Mouse (Mus musculus): Measurements from ENCODE around the gene Iqcm.
"Not testable (repeated sequence)": the region's sequence is repeated elsewhere in the genome, so short reads cannot be mapped to it uniquely, and the experiment has no call there.

Iqcm gene

DNA sequence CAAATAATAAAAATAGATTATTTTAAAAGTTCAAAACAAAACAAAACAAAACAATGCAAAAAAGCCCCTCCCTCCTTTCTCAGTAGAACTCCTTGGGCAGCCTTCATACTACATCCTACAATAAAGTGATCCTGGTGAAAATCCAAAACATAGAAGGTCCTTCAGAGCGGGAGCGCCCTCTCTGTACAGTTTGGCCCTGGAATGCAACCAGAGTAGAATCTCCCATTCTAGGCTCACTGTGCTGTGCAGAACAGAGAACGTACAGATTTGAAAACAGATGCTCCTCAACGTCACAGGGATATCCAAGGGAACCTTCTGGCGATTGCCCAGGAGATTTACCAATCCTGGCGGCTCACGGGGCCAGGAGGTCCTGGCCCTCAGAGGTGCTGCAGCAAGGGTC lies at the start of gene Iqcm:
Iqcm (plus strand) TSS at position 301 of the 400 bp plus-strand sequence.
- ATAC-seq (ENCODE audit: insufficient number of reproducible peaks, low FRiP score, low TSS enrichment), result no peak

DNA sequence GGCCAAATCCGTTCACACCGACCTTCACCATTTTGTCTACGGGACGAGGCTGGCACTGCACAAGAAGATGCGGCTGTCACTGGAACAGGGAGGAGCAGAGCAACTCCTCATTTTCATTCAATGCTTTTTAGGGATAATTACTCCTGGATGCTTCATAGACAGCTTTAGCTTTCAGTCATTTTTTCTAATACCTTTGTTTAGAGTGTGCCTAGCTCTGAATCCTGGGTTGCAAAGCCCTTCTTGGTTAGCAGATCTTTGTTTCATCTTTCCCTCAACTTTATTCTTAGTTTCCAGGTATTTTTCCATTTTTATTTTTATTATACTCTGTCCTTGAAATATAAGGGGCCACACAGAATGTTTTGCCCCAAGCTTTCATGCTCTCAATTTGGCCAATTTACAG lies 42.0 kb upstream of the Iqcm start, which contains the start of gene Gm10358:
Gm10358 (minus strand) TSS at position 101 of the 400 bp plus-strand sequence.
- no peak for ATAC-seq (ENCODE audit: insufficient number of reproducible peaks, low FRiP score, low TSS enrichment)

DNA sequence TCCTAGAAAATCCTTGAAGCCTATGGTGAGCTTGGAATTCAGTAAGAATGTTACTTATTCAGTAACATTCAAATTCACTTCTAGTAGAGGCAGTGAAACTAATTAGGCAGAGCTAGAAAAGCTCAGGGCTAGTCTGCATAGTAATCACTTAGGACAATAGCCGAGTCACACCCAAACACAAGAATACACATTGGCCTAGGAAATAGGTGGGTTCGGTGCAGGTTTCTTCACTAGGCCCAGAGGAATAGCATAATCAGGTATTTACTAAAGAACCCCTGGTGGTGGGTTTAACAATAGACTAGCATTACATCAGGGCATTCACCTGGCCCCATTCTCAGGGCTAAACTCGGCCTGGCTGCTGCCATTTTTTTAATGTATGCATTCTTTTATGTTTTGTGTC lies 32.8 kb upstream of the Iqcm start:
- not testable (repeated sequence) for ATAC-seq (ENCODE audit: insufficient number of reproducible peaks, low FRiP score, low TSS enrichment)

DNA sequence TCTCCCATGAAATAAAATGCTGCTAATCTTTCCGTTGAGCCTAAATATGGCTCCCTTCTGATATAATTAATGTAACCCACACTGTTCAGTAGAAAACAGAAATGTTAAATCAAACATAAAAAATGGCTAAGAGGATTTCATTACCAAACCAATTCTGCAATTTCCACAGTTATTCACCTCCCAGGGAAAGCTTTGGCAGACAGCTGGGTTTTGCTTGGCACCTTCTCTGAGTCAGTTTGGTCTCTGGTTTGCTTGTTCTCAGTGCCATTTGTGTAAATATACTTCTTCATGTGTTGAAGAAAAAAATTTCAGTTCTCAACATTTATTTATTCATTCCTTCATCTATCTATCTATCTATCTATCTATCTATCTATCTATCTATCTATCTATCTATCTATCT lies 28.3 kb downstream of the Iqcm start:
- ATAC-seq (ENCODE audit: insufficient number of reproducible peaks, low FRiP score, low TSS enrichment), result no peak

DNA sequence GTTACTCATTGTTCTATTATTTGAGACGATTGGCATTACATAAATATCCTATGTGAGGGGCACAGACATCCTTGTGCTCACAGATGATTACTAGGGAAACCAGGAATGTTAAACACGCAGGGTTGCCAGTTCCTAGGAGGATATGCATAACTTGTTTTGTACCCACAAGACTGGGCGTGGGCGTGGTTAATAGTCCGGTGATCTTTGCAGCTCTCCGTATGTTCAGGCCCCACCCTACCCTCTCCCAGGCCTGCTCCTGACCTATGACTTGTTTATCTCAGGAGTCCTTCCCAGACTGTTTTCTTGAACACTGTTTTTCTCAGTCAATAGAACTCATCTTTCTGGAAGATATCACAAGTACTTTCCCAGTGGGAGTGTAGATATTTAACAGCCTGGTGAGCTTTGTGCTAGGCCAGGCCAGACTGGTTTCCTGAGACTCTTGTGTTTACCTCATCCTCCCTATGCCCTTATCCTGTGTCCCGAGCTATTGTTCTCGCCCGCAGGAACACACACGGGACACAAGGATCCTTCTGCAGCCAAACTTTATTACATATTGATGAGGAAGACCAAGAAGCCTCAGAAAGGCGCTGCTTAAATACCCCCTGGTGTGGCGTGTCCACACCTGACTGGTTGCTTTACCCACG lies 40.7 kb downstream of the Iqcm start:
- ATAC-seq (ENCODE audit: insufficient number of reproducible peaks, low FRiP score, low TSS enrichment), result no peak

DNA sequence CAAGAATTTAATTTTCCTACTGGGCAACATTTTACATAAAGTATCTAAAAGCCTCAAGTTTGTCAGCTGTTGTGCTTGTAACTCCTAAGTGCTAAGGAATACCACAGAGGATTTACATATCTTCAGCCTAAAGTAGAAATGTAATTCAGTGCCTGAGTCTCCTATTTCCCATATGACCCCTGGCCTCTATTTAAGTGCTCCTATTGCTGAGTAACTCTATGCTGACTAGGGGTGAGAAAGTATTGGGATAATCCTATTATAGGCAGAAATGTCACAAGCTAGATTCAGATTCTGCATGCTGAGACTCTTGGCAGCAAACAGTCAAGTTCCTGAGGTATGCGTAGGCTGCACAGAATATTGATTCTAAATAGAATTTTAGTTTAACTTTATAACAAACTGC lies 60.8 kb downstream of the Iqcm start:
- no peak for ATAC-seq (ENCODE audit: insufficient number of reproducible peaks, low FRiP score, low TSS enrichment)

DNA sequence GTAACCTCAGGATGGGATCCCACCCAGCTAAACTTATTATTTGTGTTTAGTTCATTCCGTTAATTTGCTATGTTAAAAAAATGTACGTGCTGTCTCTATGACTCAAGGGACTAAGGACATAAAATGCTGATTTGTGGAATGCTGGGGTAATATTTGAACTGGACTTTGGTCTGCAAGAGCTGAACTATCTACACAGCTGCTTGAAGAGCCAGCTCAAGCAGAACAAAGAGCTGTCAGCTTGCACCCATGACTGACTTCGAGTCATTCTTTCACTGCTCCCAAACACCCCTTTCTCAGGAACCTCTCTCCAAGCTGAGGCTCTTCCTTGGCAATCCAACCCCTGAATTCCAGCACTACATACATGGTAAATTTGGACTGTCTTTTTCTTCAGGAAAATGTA lies 65.3 kb downstream of the Iqcm start:
- ATAC-seq (ENCODE audit: insufficient number of reproducible peaks, low FRiP score, low TSS enrichment), result no peak

DNA sequence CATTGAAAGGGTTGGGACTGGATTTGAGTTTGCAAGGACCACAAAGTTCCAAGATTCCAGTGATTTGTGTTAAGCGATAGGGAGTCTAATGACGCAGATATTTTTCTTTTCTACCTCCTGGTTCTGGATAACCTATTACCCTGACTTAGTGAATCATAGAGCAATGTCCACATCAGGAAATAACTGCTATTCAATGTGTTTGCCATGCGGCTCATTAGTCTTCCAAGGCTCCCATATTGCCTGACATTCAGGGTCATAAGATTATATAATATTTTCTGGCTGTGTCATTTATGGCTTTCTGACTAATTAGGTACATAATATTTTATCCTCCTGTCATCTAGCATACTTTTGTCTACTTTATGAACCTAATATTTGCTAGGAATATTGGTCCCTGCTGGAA lies 100.8 kb downstream of the Iqcm start:
- ATAC-seq (ENCODE audit: insufficient number of reproducible peaks, low FRiP score, low TSS enrichment), result no peak

DNA sequence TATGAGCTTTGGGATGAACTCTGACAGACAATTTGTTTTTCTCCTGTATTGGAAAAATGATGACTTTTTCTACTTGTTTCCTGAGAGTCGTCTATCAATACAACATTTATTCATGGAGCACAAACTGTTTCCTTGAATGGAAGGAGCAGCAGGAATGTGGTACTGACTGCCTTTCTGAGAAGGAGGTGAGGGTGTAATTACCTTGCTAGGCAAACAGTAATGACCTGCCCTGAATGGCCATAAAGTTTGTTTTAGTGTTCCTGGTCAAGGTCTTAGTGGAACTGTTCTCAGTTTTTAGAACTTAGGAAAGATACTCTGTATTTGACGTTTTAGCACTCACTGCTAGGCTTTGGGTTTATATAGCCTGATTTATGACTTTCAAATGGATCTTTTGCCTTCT lies 147.8 kb downstream of the Iqcm start:
- ATAC-seq (ENCODE audit: insufficient number of reproducible peaks, low FRiP score, low TSS enrichment), result no peak

DNA sequence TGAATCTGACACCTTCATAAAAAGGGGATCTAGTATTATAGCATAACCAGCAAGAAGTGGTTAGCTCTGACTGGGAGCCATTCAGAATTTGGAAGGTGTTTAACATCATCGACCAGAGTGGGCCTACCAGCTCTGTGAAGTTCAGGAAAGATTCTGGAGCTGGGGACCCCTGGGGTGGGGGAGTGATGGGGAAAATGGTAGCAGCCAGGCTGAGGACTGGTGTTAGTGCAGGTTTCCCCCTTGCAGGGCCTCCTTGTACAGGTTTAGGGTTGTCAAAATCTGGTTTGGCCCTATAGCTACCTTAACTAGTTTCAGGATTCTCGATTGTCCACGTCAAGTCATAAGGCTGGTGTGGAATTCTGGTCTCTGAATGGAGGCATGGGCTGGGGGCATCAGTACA lies 194.5 kb downstream of the Iqcm start:
- ATAC-seq (ENCODE audit: insufficient number of reproducible peaks, low FRiP score, low TSS enrichment), result no peak

DNA sequence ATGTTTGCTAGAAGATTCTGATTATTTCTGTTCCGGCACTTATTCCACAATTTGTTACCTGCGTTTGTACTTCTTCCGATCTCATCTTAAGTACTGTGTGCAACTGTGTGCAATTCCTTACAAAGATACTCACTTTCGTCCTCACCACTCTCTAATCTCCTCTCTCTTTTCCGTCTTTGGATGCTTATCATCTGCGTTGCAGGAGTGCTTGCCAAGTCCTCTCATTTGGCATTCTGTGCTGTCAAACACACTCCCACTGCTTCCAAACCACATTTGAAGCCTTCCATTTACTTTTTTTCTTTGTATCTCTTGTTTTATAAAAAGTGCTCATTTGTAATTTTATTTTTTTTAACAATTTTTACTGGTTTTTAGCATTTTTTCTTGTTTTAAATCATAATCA lies 210.8 kb downstream of the Iqcm start:
- ATAC-seq (ENCODE audit: insufficient number of reproducible peaks, low FRiP score, low TSS enrichment), result no peak

DNA sequence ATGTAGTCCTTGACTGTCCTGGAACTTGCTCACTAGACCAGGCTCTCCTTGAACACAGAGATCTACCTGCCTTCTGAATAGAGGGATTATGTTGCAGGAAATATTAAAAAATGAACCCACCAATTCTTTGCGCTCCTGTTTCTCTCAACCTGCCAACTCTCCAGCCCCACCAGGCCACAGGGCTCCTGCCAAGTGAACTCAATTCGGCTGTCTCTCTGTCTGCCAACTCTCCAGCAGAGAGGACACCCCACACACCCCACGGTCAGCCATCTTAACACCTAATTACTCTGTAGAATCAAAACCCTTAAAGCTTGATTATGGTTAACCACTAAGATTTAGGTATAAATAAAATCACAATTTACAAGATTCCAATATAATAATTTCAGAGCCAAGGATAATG lies 298.1 kb downstream of the Iqcm start:
- ATAC-seq (ENCODE audit: insufficient number of reproducible peaks, low FRiP score, low TSS enrichment), result no peak

DNA sequence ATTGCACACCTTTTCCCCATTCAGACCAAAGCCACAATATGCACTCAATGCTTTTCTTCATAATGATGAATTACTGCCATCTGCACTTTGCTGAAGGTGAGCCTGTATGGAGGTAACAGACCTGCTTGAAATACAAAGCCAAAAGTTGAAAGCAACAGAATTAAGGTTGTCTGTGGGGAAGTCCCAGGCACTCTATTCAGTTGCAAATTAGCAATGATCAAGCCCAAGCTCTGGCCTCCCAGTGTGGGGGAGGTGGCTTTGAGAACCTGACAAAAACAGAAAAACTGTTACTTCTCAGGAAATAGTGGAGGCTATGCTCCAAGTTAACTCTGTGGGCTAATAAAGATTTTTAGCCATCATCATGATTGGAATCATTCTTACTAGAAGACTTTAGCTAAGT lies 307.1 kb downstream of the Iqcm start:
- ATAC-seq (ENCODE audit: insufficient number of reproducible peaks, low FRiP score, low TSS enrichment), result no peak

DNA sequence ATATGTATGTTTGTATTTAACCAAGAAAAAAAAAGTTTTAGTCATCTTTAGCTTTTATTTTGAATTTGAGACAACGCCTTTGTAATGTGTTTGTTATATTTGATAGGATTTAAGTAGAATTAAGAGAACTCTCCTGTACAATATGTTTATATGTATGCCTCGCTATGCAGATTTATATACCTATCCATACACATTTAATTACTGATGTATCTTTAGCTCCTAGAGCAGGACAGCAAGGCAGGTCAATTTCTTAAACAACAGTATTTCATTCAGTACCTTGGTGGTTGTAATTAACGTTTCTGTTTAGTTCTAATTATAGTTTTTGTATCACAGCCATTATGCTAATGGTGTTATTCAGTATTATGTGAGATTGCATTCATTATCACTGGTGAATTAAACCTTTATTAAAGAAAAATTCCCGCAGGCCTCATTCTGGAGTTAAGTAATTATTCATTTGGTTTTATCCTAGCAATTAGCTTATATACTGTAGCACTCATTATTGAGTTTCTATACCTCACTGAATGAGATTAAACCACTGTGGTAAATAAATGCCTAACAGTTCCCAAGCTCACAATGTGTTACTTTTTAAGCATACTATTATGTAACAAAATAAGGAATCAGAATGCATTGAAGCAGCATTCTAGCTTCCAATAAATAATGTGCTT lies 380.1 kb downstream of the Iqcm start:
- no peak for ATAC-seq (ENCODE audit: insufficient number of reproducible peaks, low FRiP score, low TSS enrichment)

DNA sequence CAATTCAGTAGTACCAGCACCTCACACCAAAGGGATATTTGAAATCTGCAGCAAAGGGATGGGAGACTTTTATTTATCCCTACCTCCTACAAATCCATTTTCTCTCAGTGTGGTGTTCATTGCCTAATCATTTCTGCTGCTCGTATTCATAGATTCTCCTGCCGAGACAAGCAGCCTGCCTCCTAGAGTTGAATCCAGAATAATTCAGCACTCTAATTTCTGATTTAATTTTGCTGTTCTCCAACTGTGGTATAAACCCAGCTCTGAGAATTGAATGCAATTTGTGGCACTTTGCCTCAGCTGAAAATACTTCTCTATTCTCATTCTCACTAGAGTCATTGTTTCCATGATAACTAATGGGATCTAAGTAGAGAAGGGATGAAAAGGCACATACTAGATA lies 386.8 kb downstream of the Iqcm start:
- no peak for ATAC-seq (ENCODE audit: insufficient number of reproducible peaks, low FRiP score, low TSS enrichment)

DNA sequence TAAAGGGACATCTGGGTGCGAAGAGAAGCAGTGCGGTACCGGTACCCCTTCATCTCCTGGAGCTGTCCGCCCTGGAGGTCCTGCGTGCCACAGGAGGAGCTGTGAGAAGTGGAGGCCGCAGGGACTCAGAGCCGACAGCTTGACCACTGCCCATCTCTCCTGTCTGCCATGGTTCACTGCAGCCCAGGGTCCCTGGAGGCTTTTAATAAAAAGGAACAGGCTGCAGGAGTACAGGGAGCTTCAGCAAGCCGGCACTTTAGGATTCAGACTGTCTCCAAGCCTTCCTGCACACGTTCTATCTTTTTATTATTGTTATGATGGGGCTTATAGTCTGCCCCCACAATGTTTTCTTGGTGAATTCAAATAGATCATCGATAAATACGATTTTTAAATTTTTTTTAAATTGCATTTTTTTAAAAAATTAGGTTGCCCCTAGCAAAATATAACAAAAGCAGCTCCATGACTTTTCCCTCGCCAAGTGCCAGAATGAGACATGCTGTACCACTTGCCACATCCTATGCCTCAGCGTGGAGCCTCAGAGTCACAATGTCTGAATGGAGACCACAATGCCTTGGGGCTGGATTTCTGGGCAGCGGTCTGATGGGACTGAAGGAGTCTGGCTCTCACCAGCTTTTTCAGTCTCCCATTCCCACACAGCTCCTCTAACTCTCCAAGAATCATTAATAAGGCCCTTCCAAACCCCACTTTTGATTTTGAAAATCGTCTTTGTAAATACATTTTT lies 469.3 kb downstream of the Iqcm start:
- no peak for ATAC-seq (ENCODE audit: insufficient number of reproducible peaks, low FRiP score, low TSS enrichment)

DNA sequence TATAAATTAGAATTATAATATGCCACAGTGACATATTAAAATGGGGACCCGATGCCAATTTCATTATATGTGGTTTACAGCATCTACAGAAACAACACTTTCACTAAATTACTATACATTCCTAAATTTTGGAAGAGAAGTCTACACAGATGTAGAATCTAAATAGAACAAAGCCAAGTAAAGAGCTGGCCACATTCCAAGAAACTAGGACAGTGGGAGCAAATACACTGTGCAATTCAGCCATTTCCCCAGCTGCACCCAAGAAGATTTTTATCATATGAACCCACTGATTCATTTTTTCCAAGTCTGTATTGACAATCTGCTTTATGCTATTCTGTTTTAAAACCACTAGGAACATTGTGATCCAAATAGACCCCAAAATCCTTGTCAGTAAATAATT lies 500.7 kb downstream of the Iqcm start:
- ATAC-seq (ENCODE audit: insufficient number of reproducible peaks, low FRiP score, low TSS enrichment), result no peak

DNA sequence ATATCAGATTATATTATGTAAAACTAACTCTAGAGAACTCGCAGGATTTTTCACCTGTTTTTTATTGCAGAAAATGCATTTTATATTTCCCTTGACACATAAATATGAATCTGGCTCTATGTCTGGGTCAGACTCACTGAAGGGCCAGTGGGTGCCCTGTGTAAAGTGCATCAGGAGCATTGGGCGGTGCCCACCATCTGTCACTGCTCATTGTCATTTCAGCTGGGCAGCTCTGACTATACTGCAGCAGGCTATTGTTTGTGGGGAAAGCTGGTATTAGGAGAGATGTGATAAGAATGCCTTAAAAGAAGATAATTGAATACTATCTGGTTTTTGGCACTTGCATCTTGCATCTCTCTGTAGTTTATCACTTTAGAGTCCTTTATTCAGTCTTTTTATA lies 507.5 kb downstream of the Iqcm start:
- ATAC-seq (ENCODE audit: insufficient number of reproducible peaks, low FRiP score, low TSS enrichment), result no peak

DNA sequence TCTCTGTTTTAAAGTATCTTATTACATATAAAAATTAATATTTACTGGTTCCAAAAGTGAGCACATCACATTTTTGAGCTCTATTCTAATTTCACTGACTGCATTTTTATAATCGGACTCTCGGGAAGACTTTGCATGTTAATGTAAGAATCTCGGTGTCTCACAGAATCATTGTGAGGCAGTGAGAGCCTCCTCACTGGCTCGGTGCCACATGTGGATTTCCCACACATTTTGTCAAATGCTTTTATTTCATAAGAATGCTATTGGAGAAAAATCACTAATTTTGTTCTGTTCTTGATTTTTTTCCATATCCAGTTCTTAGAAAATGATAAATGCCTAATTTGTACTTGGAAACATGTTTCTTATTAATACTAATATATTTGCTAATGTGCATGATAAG lies 570.0 kb downstream of the Iqcm start:
- ATAC-seq (ENCODE audit: insufficient number of reproducible peaks, low FRiP score, low TSS enrichment), result no peak

All from cerebellum, adult (tissue).